Mouse (Mus musculus) left cerebral cortex, postnatal 4 days (tissue): ENCODE measurements around the gene Tpst2. TPM values are rescaled to one million over a fixed set of nuclear protein-coding genes. Genes with fewer than 3 reads are reported as not detected.
A peak's percentile ranks its signal among the peaks of the same experiment; 100 is the strongest.

ENCODE experiments used
- DNase-seq: peaks from one replicate; pipeline ENCODE4 v3.0.0-alpha.2; 2022
- intact Hi-C: fragments of 180-260 bp; cut with DNase I; formaldehyde crosslinking; loops from one replicate; pipeline ENCODE4 v1.15.1; 2025
- total RNA-seq, 2 experiments: library from RNA; stranded (reverse); gene quantifications; 2 replicates each; pipeline ENCODE4 v1.2.3; 2021

Tpst2 gene
- 10 to 100 TPM; 25.5 to 28.8 TPM for total RNA-seq

DNA sequence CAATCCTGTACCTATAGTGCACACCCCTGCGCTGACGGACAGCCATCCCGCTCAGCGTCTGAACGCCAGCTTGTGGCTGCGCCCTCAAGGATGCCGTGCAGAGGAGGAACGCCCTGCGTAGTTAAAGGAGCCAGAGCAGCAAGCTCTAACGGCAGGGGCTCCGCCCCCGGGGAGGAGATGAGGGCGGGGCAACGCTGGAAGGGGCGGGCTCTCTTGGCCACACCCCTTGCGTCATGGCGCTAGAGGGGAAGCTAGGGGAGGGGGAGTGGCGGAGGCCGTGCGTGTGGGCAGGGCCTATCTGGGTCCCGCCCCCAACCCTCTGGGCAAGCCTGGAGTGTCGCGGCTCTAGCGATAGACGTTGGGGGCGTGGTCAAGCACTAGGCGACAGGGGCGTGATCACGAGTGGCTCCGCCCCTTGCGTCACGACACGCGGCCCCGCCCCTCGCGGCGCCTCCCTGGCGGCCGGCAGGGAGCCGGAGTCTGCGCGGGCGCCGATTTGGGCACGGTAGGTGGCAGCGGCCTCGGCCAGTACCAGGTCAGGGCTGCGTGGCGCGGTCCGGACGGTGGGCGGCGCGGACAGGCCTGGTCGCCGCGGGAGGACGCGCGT lies at the start of gene Tpst2:
TSS of gene Tpst2 (plus strand) at position 425 of the 607 bp plus-strand sequence.
- intact Hi-C loops, result no loop called here
- DNase-seq, result peak; percentile 100

DNA sequence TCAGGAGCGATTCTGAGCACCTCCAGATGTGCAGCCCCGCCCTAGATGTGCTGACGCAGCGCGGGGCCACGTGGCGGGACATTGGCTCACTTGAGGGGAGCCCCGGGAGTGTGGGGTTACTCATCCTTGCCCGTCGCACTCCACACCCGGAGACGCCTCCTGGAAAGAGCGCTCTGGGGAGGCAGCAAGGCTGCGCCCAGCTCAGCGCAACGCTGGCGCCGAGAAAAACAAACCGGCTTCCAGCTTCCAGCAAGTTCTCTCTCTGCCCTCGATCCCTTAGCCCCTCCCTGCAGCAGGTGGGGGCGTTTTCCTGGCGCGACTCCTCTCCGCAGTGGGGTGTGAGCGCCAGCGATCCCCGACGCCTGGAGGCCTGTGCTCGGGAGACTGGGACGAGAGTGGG lies 49.1 kb upstream of the Tpst2 start:
- intact Hi-C loops, result loop anchor here (10.0 kb wide), 1 partner anchor 97 kb away; the partner anchor contains the start of gene Tfip11
- no peak for DNase-seq

GRCm38 (mm10) chr5:112227898-112228239 lies 48.6 kb upstream of the Tpst2 start:
- intact Hi-C loops, result loop anchor here (10.0 kb wide), 1 partner anchor 97 kb away; the partner anchor contains the start of gene Tfip11
- no peak for DNase-seq

- DNase-seq, result peak; percentile 86
- intact Hi-C loops, result loop anchor here (10.0 kb wide), 1 partner anchor 96 kb away; the partner anchor contains the start of gene Tfip11
Measured at GRCm38 (mm10) chr5:112228240-112229076, 48.0 kb upstream of the Tpst2 start.

- DNase-seq, result no peak
- intact Hi-C loops, result loop anchor here (10.0 kb wide), 1 partner anchor 179 kb away; no protein-coding TSS in a partner anchor
Measured at GRCm38 (mm10) chr5:112235806-112236205, 40.7 kb upstream of the Tpst2 start.

DNA sequence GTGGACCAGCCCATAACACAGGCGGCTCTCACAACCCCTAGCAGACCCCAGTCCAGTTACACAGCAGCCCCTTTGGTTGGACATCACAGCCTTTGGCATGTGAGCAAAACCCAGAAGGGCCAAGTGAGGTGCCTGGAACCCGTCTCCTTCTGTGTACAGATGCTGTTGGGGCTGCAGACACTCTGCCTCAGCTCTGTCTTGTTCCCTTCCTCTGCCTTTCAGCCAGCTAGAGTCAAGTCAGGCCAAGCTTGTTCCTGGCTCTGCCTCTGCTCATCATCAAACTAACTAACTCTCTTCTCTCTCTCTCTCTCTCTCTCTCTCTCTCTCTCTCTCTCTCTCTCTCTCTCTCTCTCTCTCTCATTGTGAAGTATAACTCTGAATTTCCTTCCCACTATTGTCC lies 39.9 kb upstream of the Tpst2 start:
- intact Hi-C loops, result loop anchor here (10.0 kb wide), 1 partner anchor 178 kb away; no protein-coding TSS in a partner anchor
- no peak for DNase-seq

DNA sequence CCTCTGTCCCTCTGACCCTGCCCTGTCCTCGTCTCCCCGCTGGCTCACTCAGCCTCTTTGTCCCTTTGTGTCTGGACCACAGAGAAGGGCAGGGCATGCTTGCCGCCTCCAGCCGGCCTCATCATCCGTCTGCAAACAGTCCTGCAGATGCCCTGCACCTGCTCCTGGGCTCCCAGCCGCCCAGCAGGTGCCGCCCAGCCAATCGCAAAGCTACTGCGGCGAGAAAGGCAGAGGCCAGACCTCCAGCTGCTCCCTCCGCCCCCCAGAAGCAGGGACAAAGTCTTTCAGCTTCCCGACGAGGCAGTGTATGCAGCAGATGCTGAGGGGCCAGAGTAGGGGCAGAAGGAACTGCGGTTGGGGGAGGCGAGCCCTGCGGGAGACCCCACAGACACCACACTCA lies 39.1 kb upstream of the Tpst2 start:
- intact Hi-C loops, result loop anchor here (10.0 kb wide), 1 partner anchor 177 kb away; no protein-coding TSS in a partner anchor
- DNase-seq, result peak; percentile 91

- intact Hi-C loops, result loop anchor here (10.0 kb wide), 1 partner anchor 177 kb away; no protein-coding TSS in a partner anchor
- DNase-seq, result peak; percentile 67
Measured at GRCm38 (mm10) chr5:112237866-112238570, 38.5 kb upstream of the Tpst2 start.

GRCm38 (mm10) chr5:112238781-112239482 lies 37.6 kb upstream of the Tpst2 start:
- DNase-seq, result peak; percentile 73
- intact Hi-C loops, result loop anchor here (10.0 kb wide), 1 partner anchor 176 kb away; no protein-coding TSS in a partner anchor

- DNase-seq, result peak; percentile 92
- intact Hi-C loops, result loop anchor here (5.0 kb wide), 1 partner anchor 97 kb away; no protein-coding TSS in a partner anchor
Measured at GRCm38 (mm10) chr5:112240761-112241160, 35.7 kb upstream of the Tpst2 start.

DNA sequence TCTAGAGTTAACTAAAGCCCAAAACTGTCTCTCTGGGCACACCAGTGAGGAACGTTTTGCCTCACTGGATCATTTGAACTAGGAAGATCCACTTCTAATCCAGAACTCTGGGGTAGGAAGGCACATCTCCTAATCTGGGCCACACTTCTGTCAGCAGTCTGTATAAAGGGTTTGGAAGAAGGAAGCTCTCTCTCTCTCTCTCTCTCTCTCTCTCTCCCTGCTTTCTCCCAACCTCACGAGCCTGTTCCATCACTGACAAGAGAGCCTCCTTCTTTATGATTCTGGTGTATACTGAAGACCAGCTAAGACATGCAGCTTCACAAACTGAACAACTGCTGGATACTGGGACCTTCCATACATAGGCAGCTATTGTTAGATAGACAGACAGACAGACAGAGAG lies 34.6 kb upstream of the Tpst2 start:
- no peak for DNase-seq
- intact Hi-C loops, result loop anchor here (5.0 kb wide), 1 partner anchor 95 kb away; no protein-coding TSS in a partner anchor

- intact Hi-C loops, result loop anchor here (5.0 kb wide), 1 partner anchor 95 kb away; no protein-coding TSS in a partner anchor
- DNase-seq, result no peak
Measured at GRCm38 (mm10) chr5:112242361-112242778, 34.1 kb upstream of the Tpst2 start.

- DNase-seq, result no peak
- intact Hi-C loops, result loop anchor here (5.0 kb wide), 1 partner anchor 94 kb away; no protein-coding TSS in a partner anchor
Measured at GRCm38 (mm10) chr5:112243041-112243440, 33.5 kb upstream of the Tpst2 start.

DNA sequence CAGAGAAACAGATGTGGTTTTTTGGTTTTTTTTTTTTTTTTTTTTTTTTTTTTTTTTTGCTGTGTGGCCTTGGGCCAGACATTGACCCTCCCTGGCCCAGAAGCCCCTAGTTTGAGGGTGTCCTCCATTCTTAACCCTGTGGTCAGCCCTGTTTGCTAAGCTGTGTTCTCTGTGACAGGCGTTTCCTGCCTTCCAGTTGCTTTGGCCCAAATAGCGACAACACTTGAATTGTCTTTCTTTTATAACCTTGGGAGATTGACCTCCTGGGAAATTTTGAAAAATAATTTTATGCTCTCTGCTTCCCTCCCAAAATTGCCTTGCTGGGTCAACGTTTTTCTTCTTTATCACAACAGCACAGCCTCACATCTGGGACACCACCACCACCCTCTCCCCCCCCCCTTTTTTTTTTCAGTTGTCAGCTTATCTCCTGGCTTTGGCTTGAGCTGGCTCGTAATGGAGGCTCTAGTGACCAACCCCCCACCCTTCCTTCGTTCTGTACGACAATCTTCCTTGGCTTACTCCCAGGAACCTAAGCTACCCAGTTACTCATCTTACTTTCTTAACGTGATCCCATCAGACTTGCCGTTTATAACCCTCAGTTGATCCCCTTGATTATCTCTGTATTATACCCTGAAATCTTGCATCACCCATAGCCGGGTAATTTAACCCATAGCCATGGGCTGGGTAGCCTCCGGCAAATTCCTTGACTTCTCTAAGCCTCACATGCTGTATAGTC lies 32.8 kb upstream of the Tpst2 start:
- DNase-seq, result no peak
- intact Hi-C loops, result loop anchor here (5.0 kb wide), 1 partner anchor 94 kb away; no protein-coding TSS in a partner anchor

GRCm38 (mm10) chr5:112244275-112244562 lies 32.3 kb upstream of the Tpst2 start:
- no peak for DNase-seq
- intact Hi-C loops, result loop anchor here (5.0 kb wide), 1 partner anchor 93 kb away; no protein-coding TSS in a partner anchor

DNA sequence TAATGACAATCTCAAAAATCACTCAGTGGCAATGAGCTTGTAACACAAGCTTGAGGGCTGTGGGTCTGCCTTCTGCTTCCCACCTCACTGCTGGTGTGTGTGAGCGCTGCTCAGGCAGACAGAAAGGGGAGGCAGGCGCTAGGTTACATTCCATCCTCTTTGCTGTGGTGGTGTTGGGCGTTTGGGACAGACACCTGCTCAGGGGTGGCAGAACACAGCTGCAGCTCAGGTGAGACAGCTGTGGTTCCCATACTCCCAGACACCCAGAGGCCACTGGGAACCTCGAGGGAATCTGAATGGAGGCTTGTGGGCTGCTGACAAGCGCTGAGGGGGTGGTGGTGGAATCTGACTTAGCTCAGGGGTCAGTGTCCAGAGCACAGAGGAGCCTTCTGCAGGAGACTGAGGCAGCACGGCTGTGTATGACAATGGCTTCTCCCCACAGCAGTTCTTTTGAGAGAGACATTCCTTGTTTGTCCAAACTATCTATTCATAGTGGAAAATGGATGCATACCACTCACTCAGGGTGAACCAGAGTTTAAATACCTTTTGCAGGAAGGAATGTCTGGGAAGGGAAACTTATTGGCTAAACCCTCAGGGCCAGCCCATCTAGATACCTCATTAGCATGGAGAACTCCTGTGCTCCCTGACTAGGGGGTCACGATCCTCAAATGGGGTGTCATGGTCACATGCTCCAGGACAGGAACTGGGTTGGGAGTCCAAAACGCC lies 31.4 kb upstream of the Tpst2 start:
- intact Hi-C loops, result loop anchor here (5.0 kb wide), 1 partner anchor 92 kb away; no protein-coding TSS in a partner anchor

GRCm38 (mm10) chr5:112247399-112247798 lies 29.1 kb upstream of the Tpst2 start:
- DNase-seq, result no peak
- intact Hi-C loops, result no loop called here

More for the DNA sequence above, 31.4 kb upstream of the Tpst2 start:
- DNase-seq, result no peak

GRCm38 (mm10) chr5:112249106-112249505 lies 27.4 kb upstream of the Tpst2 start:
- intact Hi-C loops, result no loop called here
- DNase-seq, result no peak

DNA sequence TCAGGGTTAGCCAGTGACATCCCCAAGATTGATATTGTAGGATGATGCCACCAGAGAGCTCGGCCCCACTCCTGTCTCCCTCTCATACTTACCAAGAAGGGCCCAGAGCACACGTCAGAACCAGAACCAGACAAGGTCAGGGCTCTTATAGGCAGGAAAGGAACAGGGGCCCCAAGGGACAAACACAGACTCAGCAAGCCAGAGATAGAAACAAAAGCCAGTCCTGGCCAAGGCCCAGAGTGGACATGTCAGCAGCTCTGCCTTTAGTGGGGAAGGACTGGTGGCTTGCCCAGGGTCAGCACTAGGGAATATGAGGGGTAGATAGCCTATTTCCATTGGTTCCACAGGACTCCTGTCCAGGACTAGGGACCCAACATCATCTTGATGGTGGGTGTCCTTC lies 24.1 kb upstream of the Tpst2 start, which contains the start of gene Cryba4:
TSS of gene Cryba4 (minus strand) at position 119 of the 400 bp plus-strand sequence.
- intact Hi-C loops, result no loop called here
- no peak for DNase-seq
